Mouse (Mus musculus) small intestine, adult 2 months (tissue): ENCODE data around the gene Poldip2.

Experiments used
- CTCF ChIP-seq: fragments of 200-500 bp; IDR thresholded peaks from 2 replicates; pipeline ENCODE4 v1.5.1; 2012; ENCODE audit warnings: low read depth, mild to moderate bottlenecking, control low read depth, inconsistent platforms, low read length, moderate library complexity, mixed read lengths; ENCODE audit not compliant: insufficient replicate concordance, insufficient read length; ENCODE audit errors: extremely low read depth
- POLR2A ChIP-seq: fragments of 200-500 bp; IDR thresholded peaks from 2 replicates; pipeline ENCODE4 v1.6.1; 2012; ENCODE audit warnings: low read depth, mild to moderate bottlenecking, control low read depth, inconsistent platforms, low read length, moderate library complexity

- TF ChIP-seq CTCF: no peak
- no peak for TF ChIP-seq POLR2A
Observed at GRCm38 (mm10) chr11:78556070-78556469, 44.1 kb downstream of the Poldip2 start.
